Comparison of ENCODE assay signal across 18 mouse cellular contexts in genomic region chr13:9932714-9933113, GRCm38 (mm10).
DNase-seq lines count a peak whose midpoint lies in the region; ATAC-seq lines count a peak whose summit lies in the region.
"Had no signal": no experiment of that assay in that cellular context is flagged by ENCODE, and none has a peak within 500 bp of the region (broad histone marks: within the 10 kb centered on the region; RNA-seq: fewer than 3 reads in every experiment).

No protein-coding gene starts in this region.

- no peak for DNase-seq in neural tube, embryonic 10.5 days (ENCODE audit: extremely low spot score, low spot score)
- no peak for DNase-seq in right cerebral cortex, postnatal 14 days
- no peak for DNase-seq in kidney, postnatal 36 days
- DNase-seq: adrenal gland, adult 2 months; adrenal gland, postnatal 10 days; adrenal gland, postnatal 25 days; cerebellum, adult 11 months; cerebellum, adult 18-20 months; cerebellum, adult 9-10 months; cerebellum, postnatal 10 days; cerebellum, postnatal 25 days; forebrain, postnatal 0 days had no signal

- H3K9me3 ChIP-seq in neural tube, embryonic 12.5 days: no peaks in the 10 kb centered on the region
- H3K9me3 ChIP-seq in neural tube, embryonic 14.5 days (ENCODE audit: control insufficient read depth, low read length): no peaks in the 10 kb centered on the region
- H3K9me3 ChIP-seq: embryonic facial prominence, embryonic 10.5 days; embryonic facial prominence, embryonic 12.5 days; forebrain, embryonic 13.5 days; forebrain, embryonic 15.5 days had no signal

- no peaks in the 10 kb centered on the region for H3K27me3 ChIP-seq in neural tube, embryonic 12.5 days (replicated peaks)
- H3K27me3 ChIP-seq in neural tube, embryonic 14.5 days (ENCODE audit: control insufficient read depth, insufficient read depth, low read length): no peaks in the 10 kb centered on the region
- H3K27me3 ChIP-seq: embryonic facial prominence, embryonic 12.5 days; forebrain, embryonic 13.5 days; forebrain, embryonic 15.5 days had no signal

- H3K27ac ChIP-seq in neural tube, embryonic 12.5 days: no peak overlapping the region
- H3K27ac ChIP-seq in neural tube, embryonic 14.5 days (ENCODE audit: low read depth, low read length): no peak overlapping the region
- H3K27ac ChIP-seq: embryonic facial prominence, embryonic 10.5 days; embryonic facial prominence, embryonic 12.5 days; forebrain, embryonic 13.5 days; forebrain, embryonic 15.5 days had no signal

- WGBS in neural tube, embryonic 12.5 days: 55% methylated on average over 4 of the region's 4 CpGs
- WGBS in neural tube, embryonic 14.5 days: 37% methylated on average over 4 of the region's 4 CpGs

- no peaks in the 10 kb centered on the region for H3K4me1 ChIP-seq in neural tube, embryonic 12.5 days
- H3K4me1 ChIP-seq in neural tube, embryonic 14.5 days (ENCODE audit: control insufficient read depth, insufficient read depth, low read length): no peaks in the 10 kb centered on the region
- H3K4me1 ChIP-seq: embryonic facial prominence, embryonic 12.5 days had no signal

- H3K9ac ChIP-seq in neural tube, embryonic 12.5 days: no peak overlapping the region
- H3K9ac ChIP-seq in neural tube, embryonic 14.5 days (replicated peaks; ENCODE audit: low read depth, low read length): no peak overlapping the region
- H3K9ac ChIP-seq: embryonic facial prominence, embryonic 12.5 days; forebrain, embryonic 13.5 days; forebrain, embryonic 15.5 days; forebrain, postnatal 0 days had no signal

- H3K4me3 ChIP-seq in neural tube, embryonic 12.5 days: no peak overlapping the region
- H3K4me3 ChIP-seq in neural tube, embryonic 14.5 days (ENCODE audit: low read depth, low read length): no peak overlapping the region
- H3K4me3 ChIP-seq: embryonic facial prominence, embryonic 10.5 days; embryonic facial prominence, embryonic 12.5 days; forebrain, embryonic 13.5 days; forebrain, embryonic 15.5 days had no signal

- no peaks in the 10 kb centered on the region for H3K36me3 ChIP-seq in neural tube, embryonic 12.5 days
- no peaks in the 10 kb centered on the region for H3K36me3 ChIP-seq in neural tube, embryonic 14.5 days (ENCODE audit: control insufficient read depth, insufficient read depth, low read length)
- H3K36me3 ChIP-seq: embryonic facial prominence, embryonic 10.5 days; embryonic facial prominence, embryonic 12.5 days; forebrain, embryonic 15.5 days had no signal

- no peak overlapping the region for H3K4me2 ChIP-seq in neural tube, embryonic 12.5 days (replicated peaks)
- H3K4me2 ChIP-seq in neural tube, embryonic 14.5 days (ENCODE audit: low read depth, low read length): no peak overlapping the region
- H3K4me2 ChIP-seq: embryonic facial prominence, embryonic 12.5 days; forebrain, embryonic 13.5 days; forebrain, embryonic 15.5 days had no signal

- peak; percentile 69 for ATAC-seq in neural tube, embryonic 12.5 days (ENCODE audit: low FRiP score, low read depth)
- peak; percentile 68 for ATAC-seq in neural tube, embryonic 14.5 days (ENCODE audit: low read depth)
- ATAC-seq: forebrain, embryonic 13.5 days; forebrain, embryonic 15.5 days; forebrain, postnatal 0 days had no signal
